Mouse (Mus musculus): ENCODE measurements around the gene Crxos. TPM values are rescaled to one million over a fixed set of nuclear protein-coding genes. Genes with fewer than 3 reads are reported as not detected.

The Crxos gene
- total RNA-seq, 2 experiments from 2014 or later = 0.18 TPM; not detected in 1

- DNase-seq = peak; percentile 92
Observed at GRCm38 (mm10) chr7:15922220-15922773, 39.9 kb downstream of the Crxos start, which contains the start of gene Selenow. Gene Selenow, minus strand, starts transcription at chr7:15922402.

GRCm38 (mm10) chr7:15929910-15930309 lies 47.5 kb downstream of the Crxos start:
- DNase-seq = no peak

DNA sequence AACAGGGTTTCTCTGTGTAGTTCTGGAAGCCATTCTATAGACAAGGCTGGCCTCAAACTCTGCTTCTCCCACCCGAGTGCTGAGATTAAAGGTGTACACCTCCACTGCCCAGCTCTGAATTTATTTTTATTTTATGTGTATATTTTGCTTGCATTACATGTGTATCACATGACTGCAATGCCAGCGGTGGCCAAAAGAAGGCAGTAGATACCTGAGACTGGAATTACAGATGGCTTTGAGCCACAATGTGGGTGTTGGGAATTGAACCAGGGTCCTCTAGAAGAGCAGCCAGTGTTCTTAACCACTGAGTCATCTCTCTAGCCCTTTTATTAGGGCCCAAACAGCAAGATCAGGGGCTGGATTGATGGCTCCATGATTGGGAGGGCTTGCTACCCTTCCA lies 48.1 kb downstream of the Crxos start:
- no peak for DNase-seq

DNA sequence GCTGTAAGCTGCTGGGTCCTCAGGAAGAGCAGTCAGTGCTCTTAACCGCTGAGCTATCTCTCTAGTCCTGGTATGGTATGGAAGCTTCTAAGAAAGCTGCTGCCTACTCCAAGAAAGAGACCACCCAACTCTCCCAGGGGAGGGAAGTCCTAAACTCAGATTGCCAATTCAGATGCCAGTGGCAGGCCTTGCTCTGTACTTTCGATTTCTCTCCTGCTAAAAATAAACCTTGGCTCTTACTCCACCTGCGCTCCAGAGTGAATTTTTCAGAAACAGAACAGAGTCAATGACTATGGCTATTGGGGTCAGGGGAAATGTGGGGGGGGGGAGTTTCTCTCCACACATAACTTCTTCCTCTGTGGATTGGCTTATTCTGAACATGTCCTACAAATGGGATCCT lies 49.2 kb downstream of the Crxos start:
- no peak for DNase-seq

DNA sequence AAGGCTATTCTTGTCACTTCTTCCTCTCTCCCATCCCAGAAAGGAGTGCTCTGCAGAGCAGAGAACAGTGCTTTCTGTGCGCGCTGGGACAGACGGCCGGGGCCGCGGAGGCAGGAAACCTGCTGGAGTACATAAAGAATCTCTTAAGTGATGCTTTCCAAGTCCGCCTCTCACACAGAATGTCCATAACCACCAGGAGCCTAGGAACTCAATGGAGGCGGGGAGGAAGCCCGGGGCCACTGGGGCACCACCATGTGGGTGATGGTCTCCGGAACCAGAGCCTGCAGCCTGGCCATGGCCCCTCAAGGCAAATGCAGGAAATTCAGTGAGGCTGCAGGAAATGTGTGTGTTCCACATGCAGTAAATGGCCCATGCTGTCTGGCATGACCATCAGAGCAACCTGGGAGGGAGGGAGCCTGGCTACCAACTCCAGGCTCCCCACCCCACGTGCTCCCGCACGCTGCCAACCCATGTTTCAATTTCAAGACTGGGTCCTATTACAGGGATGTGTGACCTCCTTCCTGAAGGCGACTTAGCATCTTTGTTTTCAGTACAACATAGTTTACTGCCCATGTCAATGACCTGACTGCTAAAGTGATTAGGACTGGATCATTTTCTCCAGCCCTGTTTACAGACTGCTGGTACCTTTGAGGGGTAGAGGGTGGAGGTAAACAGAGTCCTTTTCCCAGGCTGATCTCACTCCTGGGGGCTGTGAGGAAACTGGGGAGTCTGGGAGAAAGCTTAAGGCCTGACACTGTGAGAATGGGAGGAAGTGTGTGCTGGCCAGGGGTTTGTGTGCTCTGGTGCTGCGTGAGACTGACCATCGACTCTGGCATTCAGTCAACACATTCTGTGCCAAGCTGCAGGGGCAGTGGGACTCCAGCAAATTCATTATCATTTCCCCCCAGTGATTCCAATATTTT lies 51.3 kb downstream of the Crxos start:
- peak; percentile 54 to 61 for DNase-seq

- no peak for DNase-seq
Observed at GRCm38 (mm10) chr7:15937491-15937890, 55.1 kb downstream of the Crxos start.

DNA sequence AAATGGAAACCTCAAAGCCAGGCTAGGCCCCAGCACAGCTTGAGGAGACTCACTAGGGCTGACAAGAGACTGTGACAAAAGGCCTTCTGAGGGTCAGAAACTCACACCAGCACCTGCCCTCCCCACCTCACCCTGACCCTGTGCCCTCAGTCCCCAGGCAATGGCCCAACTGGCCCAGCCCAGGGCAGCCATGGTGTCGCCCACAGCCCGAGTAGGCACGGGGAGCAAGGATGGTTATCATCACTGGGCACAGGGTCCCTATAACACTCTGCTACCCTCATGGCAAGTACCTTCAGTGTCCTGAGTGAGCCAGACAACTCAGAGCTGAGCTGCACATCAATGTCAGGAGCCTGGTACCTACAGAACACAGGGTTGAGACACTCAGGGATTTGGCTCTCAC lies 56.2 kb downstream of the Crxos start:
- no peak for DNase-seq

- DNase-seq = no peak
Observed at GRCm38 (mm10) chr7:15944311-15944710, 61.9 kb downstream of the Crxos start.

GRCm38 (mm10) chr7:15945211-15945610 lies 62.8 kb downstream of the Crxos start:
- no peak for DNase-seq

GRCm38 (mm10) chr7:15945721-15946536 lies 63.5 kb downstream of the Crxos start, which contains the start of gene Nop53:
Gene Nop53, minus strand, starts transcription at chr7:15946074.
- peak; percentile 94 to 95 for DNase-seq

GRCm38 (mm10) chr7:15947653-15948260 lies 65.3 kb downstream of the Crxos start:
- DNase-seq = no peak

- peak; percentile 42 to 62 for DNase-seq
Observed at GRCm38 (mm10) chr7:15948381-15948941, 66.0 kb downstream of the Crxos start.

DNA sequence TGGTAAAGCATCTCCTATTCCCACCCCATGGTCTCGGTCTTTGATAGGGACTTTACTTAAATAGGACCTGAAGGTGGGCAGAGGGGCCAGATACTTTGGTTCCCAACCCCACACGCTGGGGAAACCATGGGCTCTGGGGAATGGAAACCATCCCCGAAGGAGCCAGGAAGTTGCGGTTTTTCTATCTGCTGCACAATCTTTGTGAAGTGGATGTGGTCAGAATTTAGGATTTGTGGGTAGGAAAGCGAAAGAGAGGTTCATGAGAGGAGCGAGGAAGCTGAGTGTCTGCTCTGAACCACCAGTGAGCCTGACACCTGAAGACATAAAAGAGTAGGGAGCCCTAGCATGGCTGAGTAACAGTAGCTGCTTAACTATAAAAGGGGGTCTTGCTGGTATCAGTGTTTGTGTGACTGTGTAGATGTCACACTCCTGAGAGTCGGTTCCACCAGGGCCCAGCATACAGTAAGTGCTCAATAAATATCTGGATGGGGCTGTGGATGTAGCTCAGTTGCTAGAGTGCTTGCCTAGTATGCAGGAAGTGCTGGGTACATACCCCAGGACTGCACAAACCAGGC lies 66.9 kb downstream of the Crxos start:
- no peak for DNase-seq

GRCm38 (mm10) chr7:15950008-15950407 lies 67.6 kb downstream of the Crxos start:
- DNase-seq = no peak

DNA sequence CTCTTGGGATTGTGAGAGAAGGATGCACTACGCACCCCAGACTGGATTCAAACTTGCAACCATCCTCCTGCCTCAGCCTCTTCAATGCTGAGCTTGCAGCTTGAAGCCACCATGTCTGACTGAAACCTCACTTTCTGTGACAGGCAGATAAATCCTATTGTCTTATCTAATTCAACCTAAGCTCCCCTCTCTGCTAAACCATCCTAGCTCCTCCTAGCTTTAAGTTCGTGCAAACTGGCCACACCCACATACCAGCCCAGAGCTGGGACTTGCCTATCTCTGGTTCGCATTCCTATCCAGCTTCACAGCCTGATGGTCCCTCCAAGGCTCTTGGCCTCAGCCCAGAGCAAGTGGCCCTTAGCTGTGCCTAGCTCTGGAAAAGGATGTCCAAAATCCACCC lies 70.0 kb downstream of the Crxos start:
- no peak for DNase-seq

Other genes starting within 250 kb of the Crxos start
- not detected for gene Obox3, start 242.7 kb upstream of the Crxos start, total RNA-seq (2021)
- not detected for gene Obox5, start 132.5 kb upstream of the Crxos start, total RNA-seq (2021)
- gene Obox6, start 42.9 kb upstream of the Crxos start, total RNA-seq (2021) = not detected
- gene Crx, start 2.6 kb upstream of the Crxos start, total RNA-seq (2021) = not detected
- 1,000 to 10,000 TPM; 1,445 to 1,563 TPM for gene Selenow, start 39.8 kb downstream of the Crxos start, total RNA-seq (2021)
- 100 to 1,000 TPM; 112 to 113 TPM for gene Nop53, start 63.5 kb downstream of the Crxos start, total RNA-seq (2021)
- 1 to 10 TPM; 4.1 to 5.8 TPM for gene Ehd2, start 85.0 kb downstream of the Crxos start, total RNA-seq (2021)
- gene Bicra, start 165.3 kb downstream of the Crxos start, total RNA-seq (2021) = 10 to 100 TPM; 19.5 to 21.9 TPM
- under 1 TPM; 0.67 to 0.83 TPM for gene Zfp541, start 179.2 kb downstream of the Crxos start, total RNA-seq (2021)
- gene Napa, start 215.8 kb downstream of the Crxos start, total RNA-seq (2021) = 100 to 1,000 TPM; 272 to 282 TPM
- 10 to 100 TPM; 32.0 to 37.8 TPM for gene Kptn, start 237.3 kb downstream of the Crxos start, total RNA-seq (2021)
- 100 to 1,000 TPM; 286 to 292 TPM for gene Slc8a2, start 247.2 kb downstream of the Crxos start, total RNA-seq (2021)

Measured in layer of hippocampus, postnatal 36 days (tissue).